Mouse (Mus musculus) brain, adult 2 months (tissue): Measurements from ENCODE around the gene Ccdc61.

Source experiments
- DNase-seq: peaks from one replicate; pipeline ENCODE4 v3.0.0; 2011; ENCODE audit warnings: low read depth, low spot score

Ccdc61 gene

DNA sequence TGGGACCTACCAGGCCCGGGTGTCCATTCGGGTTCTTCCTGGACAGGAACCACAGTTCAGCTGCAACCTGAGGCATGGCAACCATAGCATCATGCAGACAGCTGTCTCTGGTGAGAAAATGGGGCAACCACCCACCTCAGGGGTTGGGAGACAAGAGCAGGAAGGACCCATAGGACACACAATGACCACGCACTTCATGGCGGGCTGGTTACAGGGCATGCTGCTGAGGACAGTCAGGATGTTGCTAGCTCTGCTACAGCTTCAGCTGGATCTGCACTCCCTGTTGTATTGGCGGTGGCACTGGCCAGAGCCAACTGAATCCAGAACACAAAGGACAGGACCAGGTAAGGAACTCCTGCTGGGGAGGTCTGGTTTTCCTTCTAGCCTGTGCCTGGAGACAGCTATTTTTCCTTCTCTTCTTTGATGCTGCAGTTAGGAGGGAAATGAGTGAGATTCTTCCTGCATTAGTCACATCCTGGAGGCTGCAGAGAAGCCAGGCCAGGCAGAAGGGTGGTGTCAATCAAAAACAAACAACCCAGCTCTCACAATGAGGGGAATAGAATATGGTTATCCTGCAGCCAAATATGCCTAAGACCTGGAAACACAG, 51.8 kb downstream of the Ccdc61 start:
- no peak for DNase-seq

DNA sequence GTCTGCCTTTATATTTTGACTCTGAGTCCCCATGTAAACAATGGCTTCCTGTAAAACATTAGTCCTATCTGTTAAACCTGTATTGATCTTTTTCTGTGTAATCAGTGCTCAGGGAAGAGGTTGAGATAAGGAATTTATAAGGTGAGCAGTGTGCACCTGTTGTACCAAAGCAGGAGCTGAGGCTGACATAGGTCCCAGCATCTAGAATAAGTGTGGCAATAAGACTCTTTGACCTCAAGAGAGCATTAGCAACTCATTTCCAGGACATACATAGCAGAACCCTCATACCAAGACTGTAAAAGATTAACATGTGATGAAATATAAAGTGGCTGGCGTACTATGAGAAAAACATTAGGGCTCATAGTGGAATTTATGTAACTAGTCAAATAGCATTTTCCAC, 61.8 kb downstream of the Ccdc61 start:
- no peak for DNase-seq

DNA sequence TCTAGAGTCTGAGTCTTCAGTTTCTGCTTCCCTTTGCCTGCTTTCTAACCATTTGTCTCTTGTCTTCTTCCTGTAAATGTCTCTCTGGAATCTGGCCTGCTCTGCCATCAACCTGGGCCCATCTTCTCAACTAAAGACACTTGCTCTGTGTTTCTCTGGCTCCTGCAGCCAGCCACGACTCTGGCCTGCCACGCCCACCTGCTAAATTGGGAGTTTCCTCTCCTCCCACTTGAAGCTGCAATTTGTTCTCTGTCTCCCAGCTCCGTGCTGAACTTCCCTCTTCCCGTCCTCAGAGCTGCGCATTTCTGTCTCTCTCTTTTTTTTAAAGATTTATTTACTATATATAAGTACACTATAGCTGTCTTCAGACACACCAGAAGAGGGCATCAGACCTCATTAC, 65.4 kb downstream of the Ccdc61 start:
- peak; percentile 1 for DNase-seq

DNA sequence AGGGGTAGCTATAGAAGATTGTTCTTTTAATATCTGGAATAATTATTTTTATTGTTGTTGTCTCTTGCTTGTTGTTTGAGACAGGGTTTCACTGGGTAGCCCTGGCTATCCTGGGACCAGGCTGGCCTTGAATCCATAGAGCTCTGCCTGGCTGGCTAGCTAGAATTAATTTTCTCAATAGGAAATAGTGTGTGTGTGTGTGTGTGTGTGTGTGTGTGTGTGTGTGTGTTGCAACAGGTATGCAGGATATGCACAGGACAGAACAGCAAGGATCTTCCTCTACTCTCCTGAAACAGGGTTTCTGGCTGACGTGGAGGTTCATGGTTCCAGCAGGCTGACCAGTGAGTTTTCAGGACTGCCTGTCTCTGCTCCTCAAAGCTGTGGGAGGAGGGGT, 69.0 kb downstream of the Ccdc61 start:
- DNase-seq, result no peak
